Mouse (Mus musculus) lung, embryonic 14.5 days (tissue): Measurements from ENCODE around the gene Atl2. TPM values are rescaled to one million over a fixed set of nuclear protein-coding genes. Genes with fewer than 3 reads are reported as not detected.

Experiments used
- ATAC-seq: fragments of 200-750 bp; cut with Nextera tagmentation; 2 replicates; pipeline ENCODE4 v1.8.0; 2017; ENCODE audit warnings: mild to moderate bottlenecking, moderate TSS enrichment, moderate library complexity; ENCODE audit not compliant: insufficient read depth
- DNase-seq: peaks from one replicate; pipeline ENCODE4 v3.0.0-alpha.2; 2015
- H3K27ac ChIP-seq: fragments of 300-500 bp; sonication (generic); 2 replicates; pipeline ENCODE4 v1.5.1; 2014; ENCODE audit warnings: low read depth, mild to moderate bottlenecking, moderate library complexity
- H3K27me3 ChIP-seq: fragments of 300-500 bp; sonication (generic); 2 replicates; pipeline ENCODE4 v1.6.1; 2014; ENCODE audit warnings: low read length, control low read depth; ENCODE audit not compliant: insufficient read depth
- H3K36me3 ChIP-seq: fragments of 300-500 bp; sonication (generic); 2 replicates; pipeline ENCODE4 v1.6.1; 2014; ENCODE audit warnings: control low read depth; ENCODE audit not compliant: insufficient read depth
- H3K4me1 ChIP-seq: fragments of 300-500 bp; sonication (generic); 2 replicates; pipeline ENCODE4 v1.6.1; 2014; ENCODE audit warnings: antibody characterized with exemption, control low read depth; ENCODE audit not compliant: insufficient read depth
- H3K4me2 ChIP-seq: fragments of 300-500 bp; sonication (generic); 2 replicates; pipeline ENCODE4 v1.6.1; 2014; ENCODE audit warnings: mild to moderate bottlenecking
- H3K4me3 ChIP-seq: fragments of 300-500 bp; sonication (generic); 2 replicates; pipeline ENCODE4 v1.5.1; 2014; ENCODE audit warnings: low read depth, low read length
- H3K9ac ChIP-seq: fragments of 300-500 bp; sonication (generic); 2 replicates; pipeline ENCODE4 v1.6.1; 2014
- H3K9me3 ChIP-seq: fragments of 300-500 bp; sonication (generic); 2 replicates; pipeline ENCODE4 v1.6.1; 2016; ENCODE audit warnings: low read depth, low read length, control low read depth
- CTCF ChIP-seq: IDR thresholded peaks from 2 replicates; pipeline ENCODE4 v1.5.1; 2016; ENCODE audit warnings: antibody characterized with exemption, low read depth
- WGBS: fragments of 180-500 bp; shearing (Covaris S2); extraction: QIAGEN DNeasy Blood & Tissue Kit; methylation state at CpG from one replicate; pipeline ENCODE4 v1.1.7; 2014; 5-methylcytosine and 5-hydroxymethylcytosine counted together
- polyA plus RNA-seq: library from polyadenylated mRNA; unstranded; fragments of >200 nt; fragmentation: Nextera tagmentation; extraction: Ambion mirVana; gene quantifications from 2 replicates; pipeline ENCODE4 v1.2.1, GENCODE M21; 2014

Gene Atl2
- 38.4 and 39.8 TPM in 2 replicates for polyA plus RNA-seq

- DNase-seq (peak; percentile 98), ATAC-seq (peak; percentile 94)
- H3K9me3 ChIP-seq: no peaks in the 10 kb centered on the region
- peak within 1 kb of the TSS; percentile 98 for H3K27ac ChIP-seq
- H3K27me3 ChIP-seq: 0 out of 2 replicates have a peak, but pooled peaks cover 6% of the 10 kb centered on the region
- H3K36me3 ChIP-seq: no peaks in the 10 kb centered on the region
- H3K4me3 ChIP-seq: peak within 1 kb of the TSS; percentile 98
- H3K4me2 ChIP-seq: peak within 1 kb of the TSS; percentile 88
- WGBS: 0% methylated on average over 46 of the region's 51 CpGs
- H3K9ac ChIP-seq: peak within 1 kb of the TSS; percentile 95
- no peak for TF ChIP-seq CTCF
- peaks cover 11% of the 10 kb centered on the region for H3K4me1 ChIP-seq
These were observed at the start of gene Atl2 for GRCm38 (mm10) chr17:79895911-79896423. Gene Atl2, minus strand, starts transcription at chr17:79896123.

GRCm38 (mm10) chr17:79944851-79945250 lies 48.9 kb upstream of the Atl2 start:
- no peak overlapping the region for H3K4me2 ChIP-seq
- WGBS: 51% methylated on average over 6 of the region's 6 CpGs

GRCm38 (mm10) chr17:79942418-79942817 lies 46.5 kb upstream of the Atl2 start:
- H3K4me1 ChIP-seq: no peaks in the 10 kb centered on the region
- no peak overlapping the region for H3K9ac ChIP-seq
- DNase-seq: no peak
- H3K36me3 ChIP-seq: no peaks in the 10 kb centered on the region
- H3K4me3 ChIP-seq: no peak overlapping the region
- no peak for ATAC-seq
- WGBS: 64% methylated on average over 5 of the region's 5 CpGs
- no peaks in the 10 kb centered on the region for H3K27me3 ChIP-seq
- H3K27ac ChIP-seq: no peak overlapping the region
- no peak for TF ChIP-seq CTCF
- H3K4me2 ChIP-seq: no peak overlapping the region
- no peaks in the 10 kb centered on the region for H3K9me3 ChIP-seq

More at GRCm38 (mm10) chr17:79944851-79945250, 48.9 kb upstream of the Atl2 start:
- Histone ChIP-seq H3K9ac (no peak overlapping the region), H3K27ac (no peak overlapping the region), H3K36me3 (no peaks in the 10 kb centered on the region), H3K27me3 (no peaks in the 10 kb centered on the region), H3K4me1 (peaks cover 11% of the 10 kb centered on the region), H3K4me3 (no peak overlapping the region), H3K9me3 (no peaks in the 10 kb centered on the region)
- no peak for DNase-seq
- no peak for ATAC-seq
- no peak for TF ChIP-seq CTCF

GRCm38 (mm10) chr17:79939133-79939532 lies 43.2 kb upstream of the Atl2 start:
- no peak overlapping the region for H3K27ac ChIP-seq
- H3K27me3 ChIP-seq: no peaks in the 10 kb centered on the region
- no peak overlapping the region for H3K9ac ChIP-seq
- H3K9me3 ChIP-seq: no peaks in the 10 kb centered on the region
- 77% methylated on average over 3 of the region's 3 CpGs for WGBS
- no peak overlapping the region for H3K4me2 ChIP-seq
- H3K36me3 ChIP-seq: no peaks in the 10 kb centered on the region
- H3K4me1 ChIP-seq: no peaks in the 10 kb centered on the region
- no peak for ATAC-seq
- no peak for DNase-seq
- H3K4me3 ChIP-seq: no peak overlapping the region
- TF ChIP-seq CTCF: no peak

GRCm38 (mm10) chr17:79937921-79938601 lies 42.1 kb upstream of the Atl2 start:
- Histone ChIP-seq H3K9ac (no peak overlapping the region), H3K4me1 (no peaks in the 10 kb centered on the region), H3K27ac (no peak overlapping the region), H3K9me3 (no peaks in the 10 kb centered on the region), H3K4me2 (no peak overlapping the region), H3K4me3 (no peak overlapping the region), H3K36me3 (no peaks in the 10 kb centered on the region), H3K27me3 (no peaks in the 10 kb centered on the region)
- 68% methylated on average over 10 of the region's 10 CpGs for WGBS
- DNase-seq: peak; percentile 54
- TF ChIP-seq CTCF: no peak
- no peak for ATAC-seq

GRCm38 (mm10) chr17:79934370-79934769 lies 38.4 kb upstream of the Atl2 start:
- no peaks in the 10 kb centered on the region for H3K27me3 ChIP-seq
- no peaks in the 10 kb centered on the region for H3K4me1 ChIP-seq
- H3K27ac ChIP-seq: no peak overlapping the region
- H3K4me2 ChIP-seq: no peak overlapping the region
- 85% methylated on average over 15 of the region's 15 CpGs for whole genome bisulfite sequencing
- no peak for DNase-seq
- H3K36me3 ChIP-seq: no peaks in the 10 kb centered on the region
- no peaks in the 10 kb centered on the region for H3K9me3 ChIP-seq
- ATAC-seq: no peak
- H3K9ac ChIP-seq: no peak overlapping the region
- H3K4me3 ChIP-seq: no peak overlapping the region
- no peak for TF ChIP-seq CTCF

GRCm38 (mm10) chr17:79932676-79933278 lies 36.9 kb upstream of the Atl2 start:
- no peaks in the 10 kb centered on the region for H3K36me3 ChIP-seq
- H3K27ac ChIP-seq: no peak overlapping the region
- no peak overlapping the region for H3K4me2 ChIP-seq
- H3K4me3 ChIP-seq: no peak overlapping the region
- 70% methylated on average over 5 of the region's 5 CpGs for WGBS
- no peak for ATAC-seq
- H3K27me3 ChIP-seq: no peaks in the 10 kb centered on the region
- DNase-seq: no peak
- no peak overlapping the region for H3K9ac ChIP-seq
- TF ChIP-seq CTCF: no peak
- H3K9me3 ChIP-seq: no peaks in the 10 kb centered on the region
- H3K4me1 ChIP-seq: no peaks in the 10 kb centered on the region
